Mouse (Mus musculus) neural tube, embryonic 13.5 days (tissue): Measurements from ENCODE around the gene 2810004N23Rik. TPM values are rescaled to one million over a fixed set of nuclear protein-coding genes. Genes with fewer than 3 reads are reported as not detected.
A peak's percentile ranks its signal among the peaks of the same experiment; 100 is the strongest.

ENCODE experiments used
- ATAC-seq: fragments of 200-750 bp; cut with Nextera tagmentation; 2 replicates; pipeline ENCODE4 v1.8.0; 2017; ENCODE audit warnings: low read depth, mild to moderate bottlenecking, moderate TSS enrichment, moderate library complexity
- H3K27ac ChIP-seq: fragments of 300-500 bp; sonication (generic); replicated peaks from 2 replicates; pipeline ENCODE4 v1.5.1; 2015; ENCODE audit warnings: moderate library complexity, mild to moderate bottlenecking, inconsistent platforms
- H3K27me3 ChIP-seq: fragments of 300-500 bp; sonication (generic); 2 replicates; pipeline ENCODE4 v1.6.1; 2015; ENCODE audit warnings: mild to moderate bottlenecking, inconsistent platforms
- H3K36me3 ChIP-seq: fragments of 300-500 bp; sonication (generic); 2 replicates; pipeline ENCODE4 v1.6.1; 2015; ENCODE audit warnings: mild to moderate bottlenecking, inconsistent platforms
- H3K4me1 ChIP-seq: fragments of 300-500 bp; sonication (generic); replicated peaks from 2 replicates; pipeline ENCODE4 v1.6.1; 2015; ENCODE audit warnings: inconsistent platforms
- H3K4me2 ChIP-seq: fragments of 300-500 bp; sonication (generic); 2 replicates; pipeline ENCODE4 v1.6.1; 2015; ENCODE audit warnings: inconsistent platforms, mild to moderate bottlenecking, moderate library complexity
- H3K4me3 ChIP-seq: fragments of 300-500 bp; sonication (generic); 2 replicates; pipeline ENCODE4 v1.5.1; 2015; ENCODE audit warnings: mild to moderate bottlenecking, inconsistent platforms
- H3K9ac ChIP-seq: fragments of 300-500 bp; sonication (generic); 2 replicates; pipeline ENCODE4 v1.6.1; 2015; ENCODE audit warnings: moderate library complexity, mild to moderate bottlenecking, inconsistent platforms
- H3K9me3 ChIP-seq: fragments of 300-500 bp; sonication (generic); 2 replicates; pipeline ENCODE4 v1.6.1; 2016; ENCODE audit warnings: inconsistent platforms
- WGBS: fragments of 180-500 bp; shearing (Covaris S2); methylation state at CpG from one replicate; pipeline ENCODE4 v1.1.7; 2015; 5-methylcytosine and 5-hydroxymethylcytosine counted together
- polyA plus RNA-seq: library from polyadenylated mRNA; unstranded; fragments of >200 nt; fragmentation: Nextera tagmentation; extraction: Ambion mirVana; gene quantifications from 2 replicates; pipeline ENCODE4 v1.2.1, GENCODE M21; 2015

The 2810004N23Rik gene
- polyA plus RNA-seq, 1 experiment from 2014 or later, result 27.2 TPM

DNA sequence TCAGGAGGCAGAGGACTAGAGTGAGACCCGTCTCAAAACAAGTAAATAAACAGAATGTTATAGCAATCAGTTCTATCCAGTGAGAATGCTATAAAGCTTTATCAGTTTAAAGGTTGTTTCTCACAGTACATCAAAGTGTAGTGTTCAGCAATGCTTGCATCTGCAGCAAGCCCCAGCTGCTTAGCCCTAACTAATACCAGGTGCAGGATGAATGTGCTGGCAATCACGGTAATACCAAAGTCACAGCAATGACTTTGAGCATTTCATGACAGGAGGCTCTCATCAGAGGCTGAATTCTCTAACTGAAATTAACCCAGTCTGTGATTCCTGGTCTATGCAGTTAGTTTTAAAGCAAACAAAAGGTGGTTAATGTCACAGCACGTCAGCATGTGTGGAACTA is 29.7 kb upstream of the 2810004N23Rik start:
- H3K9me3 ChIP-seq, result 0 out of 2 replicates have a peak, but pooled peaks cover 7% of the 10 kb centered on the region
- H3K36me3 ChIP-seq, result peaks cover 77% of the 10 kb centered on the region
- no peaks in the 10 kb centered on the region for H3K27me3 ChIP-seq
- no peak overlapping the region for H3K4me3 ChIP-seq
- H3K4me2 ChIP-seq, result no peak overlapping the region
- ATAC-seq, result no peak
- H3K27ac ChIP-seq, result no peak overlapping the region
- peaks cover 34% of the 10 kb centered on the region for H3K4me1 ChIP-seq
- 80% methylated on average over 3 of the region's 3 CpGs for WGBS
- no peak overlapping the region for H3K9ac ChIP-seq

DNA sequence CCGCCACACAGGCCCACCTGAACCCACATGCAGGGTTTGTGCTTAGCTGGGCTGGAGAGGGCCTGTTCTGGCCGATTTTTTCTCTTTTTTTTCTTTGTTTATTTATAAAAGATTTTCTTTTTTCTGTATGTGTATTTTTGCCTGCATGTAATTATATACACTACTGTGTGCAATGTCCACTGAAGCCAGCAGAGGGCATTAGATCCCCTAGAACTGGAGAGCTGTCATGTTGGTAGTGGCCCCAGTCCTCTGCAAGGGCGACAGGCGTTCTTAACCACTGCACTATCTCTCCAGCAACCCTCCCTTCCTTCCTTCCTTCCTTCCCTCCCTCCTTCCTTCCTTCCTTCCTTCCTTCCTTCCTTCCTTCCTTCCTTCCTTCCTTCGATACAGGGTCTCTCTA is 25.5 kb upstream of the 2810004N23Rik start:
- 96% methylated on average over 5 of the region's 5 CpGs for WGBS
- no peak overlapping the region for H3K9ac ChIP-seq

DNA sequence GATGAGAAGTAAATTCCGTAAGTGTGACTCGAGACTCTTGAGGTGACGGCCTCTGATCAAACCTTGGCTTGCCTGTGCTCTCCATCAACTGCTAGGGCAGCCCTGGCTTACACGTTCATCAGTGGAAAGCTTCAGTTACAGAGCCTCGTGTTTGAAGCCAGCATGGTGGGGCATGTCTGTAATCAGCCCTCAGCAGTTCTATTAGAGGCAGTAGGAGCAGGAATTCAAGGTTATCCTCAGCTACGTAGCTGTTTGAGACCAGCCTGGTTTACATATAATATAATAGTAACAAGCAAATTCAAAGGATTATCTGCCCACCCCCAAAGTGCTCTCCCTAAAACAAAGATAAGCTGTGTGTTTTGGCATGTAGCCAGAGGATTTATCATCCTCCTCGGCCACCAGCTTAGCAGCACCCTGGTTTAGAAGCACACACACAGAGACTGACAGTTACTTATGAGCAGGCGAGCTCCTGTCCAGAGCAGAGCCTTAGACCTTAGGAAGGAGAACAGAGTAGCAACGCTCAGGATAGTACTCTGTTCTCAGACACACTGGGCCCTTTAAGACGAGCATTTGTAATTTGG is 16.1 kb upstream of the 2810004N23Rik start:
- 87% methylated on average over 10 of the region's 10 CpGs for WGBS

More for the DNA sequence above, 25.5 kb upstream of the 2810004N23Rik start:
- H3K27me3 ChIP-seq, result no peaks in the 10 kb centered on the region
- no peak overlapping the region for H3K4me2 ChIP-seq
- 0 out of 2 replicates have a peak, but pooled peaks cover 7% of the 10 kb centered on the region for H3K9me3 ChIP-seq
- H3K36me3 ChIP-seq, result peaks cover 92% of the 10 kb centered on the region
- no peak for ATAC-seq
- H3K4me3 ChIP-seq, result no peak overlapping the region
- H3K27ac ChIP-seq, result no peak overlapping the region
- 0 out of 2 replicates have a peak, but pooled peaks cover 3% of the 10 kb centered on the region for H3K4me1 ChIP-seq

GRCm38 (mm10) chr8:124878141-124878540 is 15.2 kb upstream of the 2810004N23Rik start:
- no peak overlapping the region for H3K4me2 ChIP-seq
- no peaks in the 10 kb centered on the region for H3K27me3 ChIP-seq
- H3K36me3 ChIP-seq, result peaks cover 96% of the 10 kb centered on the region
- no peak overlapping the region for H3K9ac ChIP-seq
- no peak overlapping the region for H3K27ac ChIP-seq
- ATAC-seq, result no peak
- WGBS, result 90% methylated on average over 5 of the region's 5 CpGs
- H3K4me1 ChIP-seq, result no peaks in the 10 kb centered on the region
- H3K4me3 ChIP-seq, result no peak overlapping the region
- no peaks in the 10 kb centered on the region for H3K9me3 ChIP-seq

More for the DNA sequence above, 16.1 kb upstream of the 2810004N23Rik start:
- Histone ChIP-seq H3K4me1 (no peaks in the 10 kb centered on the region), H3K36me3 (peaks cover 96% of the 10 kb centered on the region), H3K27me3 (no peaks in the 10 kb centered on the region), H3K27ac (no peak overlapping the region), H3K9me3 (no peaks in the 10 kb centered on the region), H3K4me2 (no peak overlapping the region), H3K9ac (no peak overlapping the region), H3K4me3 (no peak overlapping the region)
- ATAC-seq, result no peak

DNA sequence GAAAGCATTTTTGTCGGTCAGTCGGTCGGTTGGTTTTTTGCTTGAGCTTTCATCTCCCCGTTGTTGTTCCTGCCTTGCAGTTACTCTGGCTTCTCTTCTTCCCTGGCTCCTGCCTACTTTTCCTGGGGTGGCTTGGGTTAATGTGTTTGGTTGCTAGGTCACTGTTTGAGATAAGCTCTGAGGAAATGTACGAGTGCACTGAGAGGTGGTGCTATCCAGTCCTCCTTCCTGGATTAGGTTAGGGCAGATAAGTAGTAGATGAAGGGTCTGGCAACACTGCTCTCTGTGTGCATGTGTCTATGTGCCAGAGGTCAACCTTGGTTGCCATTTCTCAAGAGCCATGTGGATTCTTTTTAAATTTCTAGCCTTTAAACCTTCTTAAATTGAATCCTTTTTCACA is 9.8 kb upstream of the 2810004N23Rik start:
- H3K9me3 ChIP-seq, result no peaks in the 10 kb centered on the region
- 93% methylated on average over 5 of the region's 5 CpGs for WGBS
- ATAC-seq, result no peak
- H3K4me3 ChIP-seq, result no peak overlapping the region
- H3K4me2 ChIP-seq, result no peak overlapping the region
- H3K27me3 ChIP-seq, result no peaks in the 10 kb centered on the region
- no peaks in the 10 kb centered on the region for H3K4me1 ChIP-seq
- H3K36me3 ChIP-seq, result peaks cover 71% of the 10 kb centered on the region
- H3K9ac ChIP-seq, result no peak overlapping the region
- H3K27ac ChIP-seq, result no peak overlapping the region

GRCm38 (mm10) chr8:124872081-124872480 is 9.2 kb upstream of the 2810004N23Rik start:
- no peak overlapping the region for H3K27ac ChIP-seq
- 96% methylated on average over 7 of the region's 7 CpGs for WGBS
- 0 out of 2 replicates have a peak, but pooled peaks cover 3% of the 10 kb centered on the region for H3K4me1 ChIP-seq
- no peak overlapping the region for H3K4me3 ChIP-seq
- no peaks in the 10 kb centered on the region for H3K9me3 ChIP-seq
- H3K36me3 ChIP-seq, result peaks cover 65% of the 10 kb centered on the region
- H3K4me2 ChIP-seq, result no peak overlapping the region
- no peak overlapping the region for H3K9ac ChIP-seq
- no peak for ATAC-seq
- H3K27me3 ChIP-seq, result no peaks in the 10 kb centered on the region

- 94% methylated on average over 7 of the region's 7 CpGs for WGBS
- Histone ChIP-seq H3K27me3 (no peaks in the 10 kb centered on the region), H3K4me3 (no peak overlapping the region), H3K9me3 (no peaks in the 10 kb centered on the region), H3K4me1 (0 out of 2 replicates have a peak, but pooled peaks cover 3% of the 10 kb centered on the region), H3K36me3 (peaks cover 59% of the 10 kb centered on the region), H3K4me2 (no peak overlapping the region), H3K27ac (no peak overlapping the region), H3K9ac (no peak overlapping the region)
- ATAC-seq, result no peak
These were observed 8.6 kb upstream of the 2810004N23Rik start for GRCm38 (mm10) chr8:124871474-124871873.

DNA sequence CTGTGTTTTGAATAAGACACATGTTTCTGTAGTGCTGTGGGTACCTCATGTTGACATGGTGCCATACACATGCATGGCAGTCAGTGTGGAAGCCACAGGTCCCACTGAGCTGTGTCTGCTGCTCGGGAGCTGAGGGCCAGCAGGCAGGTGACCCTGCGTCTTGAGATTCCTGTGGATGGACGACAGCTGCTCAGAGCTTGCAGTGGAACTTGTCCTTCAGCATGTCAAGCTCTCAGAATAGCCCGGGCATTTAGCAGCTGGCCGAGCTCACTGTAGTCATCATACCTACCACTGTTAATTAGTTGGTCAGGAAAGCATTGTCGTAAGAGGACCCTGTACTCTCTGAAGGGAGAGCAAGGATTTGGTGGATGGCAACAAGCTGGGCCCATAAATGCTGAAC is 6.8 kb upstream of the 2810004N23Rik start:
- Histone ChIP-seq H3K9ac (no peak overlapping the region), H3K36me3 (peaks cover 42% of the 10 kb centered on the region), H3K27me3 (no peaks in the 10 kb centered on the region), H3K4me1 (peaks cover 8% of the 10 kb centered on the region), H3K27ac (no peak overlapping the region), H3K9me3 (no peaks in the 10 kb centered on the region), H3K4me2 (no peak overlapping the region), H3K4me3 (no peak overlapping the region)
- no peak for ATAC-seq
- 75% methylated on average over 6 of the region's 6 CpGs for WGBS

GRCm38 (mm10) chr8:124867126-124867525 is 4.2 kb upstream of the 2810004N23Rik start:
- Histone ChIP-seq H3K9me3 (no peaks in the 10 kb centered on the region), H3K9ac (no peak overlapping the region), H3K4me1 (peaks cover 24% of the 10 kb centered on the region), H3K4me2 (no peak overlapping the region), H3K4me3 (no peak overlapping the region), H3K27me3 (no peaks in the 10 kb centered on the region), H3K36me3 (peaks cover 16% of the 10 kb centered on the region), H3K27ac (no peak overlapping the region)
- ATAC-seq, result no peak
- 85% methylated on average over 2 of the region's 2 CpGs for WGBS

DNA sequence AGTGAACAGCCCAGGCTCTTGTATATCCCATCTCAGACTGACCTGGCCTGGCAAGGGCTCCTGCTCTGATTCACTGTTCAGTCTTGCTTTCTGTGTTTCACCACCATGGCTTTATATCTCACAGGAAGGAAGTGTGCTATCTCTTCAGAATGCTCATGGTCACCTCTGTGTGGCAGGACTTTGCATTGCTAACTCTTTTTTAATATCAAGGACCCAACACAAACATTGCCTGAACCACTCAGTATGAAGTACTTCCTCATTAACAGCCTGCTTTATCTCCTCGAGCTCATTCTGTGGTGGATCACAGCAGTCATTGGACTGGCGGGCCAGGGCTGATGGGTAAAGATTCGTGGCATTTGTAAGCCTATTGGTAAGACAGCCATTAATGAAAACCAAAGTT is 3.7 kb upstream of the 2810004N23Rik start:
- peaks cover 28% of the 10 kb centered on the region for H3K4me1 ChIP-seq
- no peak overlapping the region for H3K27ac ChIP-seq
- peaks cover 12% of the 10 kb centered on the region for H3K36me3 ChIP-seq
- no peak overlapping the region for H3K4me2 ChIP-seq
- no peak for ATAC-seq
- no peaks in the 10 kb centered on the region for H3K27me3 ChIP-seq
- no peak overlapping the region for H3K9ac ChIP-seq
- H3K4me3 ChIP-seq, result no peak overlapping the region
- H3K9me3 ChIP-seq, result no peaks in the 10 kb centered on the region
- 86% methylated on average over 3 of the region's 3 CpGs for WGBS

GRCm38 (mm10) chr8:124863729-124864128 is 809 bp upstream of the 2810004N23Rik start:
- Histone ChIP-seq H3K27me3 (no peaks in the 10 kb centered on the region), H3K4me2 (peak overlapping the region; percentile 86), H3K9ac (peak overlapping the region; percentile 93), H3K36me3 (peaks cover 21% of the 10 kb centered on the region), H3K4me3 (peak overlapping the region; percentile 75), H3K9me3 (no peaks in the 10 kb centered on the region), H3K27ac (peak overlapping the region; percentile 92; the same call in 1 of the 2 replicates), H3K4me1 (peaks cover 30% of the 10 kb centered on the region)
- WGBS, result 23% methylated on average over 8 of the region's 8 CpGs
- no peak for ATAC-seq

DNA sequence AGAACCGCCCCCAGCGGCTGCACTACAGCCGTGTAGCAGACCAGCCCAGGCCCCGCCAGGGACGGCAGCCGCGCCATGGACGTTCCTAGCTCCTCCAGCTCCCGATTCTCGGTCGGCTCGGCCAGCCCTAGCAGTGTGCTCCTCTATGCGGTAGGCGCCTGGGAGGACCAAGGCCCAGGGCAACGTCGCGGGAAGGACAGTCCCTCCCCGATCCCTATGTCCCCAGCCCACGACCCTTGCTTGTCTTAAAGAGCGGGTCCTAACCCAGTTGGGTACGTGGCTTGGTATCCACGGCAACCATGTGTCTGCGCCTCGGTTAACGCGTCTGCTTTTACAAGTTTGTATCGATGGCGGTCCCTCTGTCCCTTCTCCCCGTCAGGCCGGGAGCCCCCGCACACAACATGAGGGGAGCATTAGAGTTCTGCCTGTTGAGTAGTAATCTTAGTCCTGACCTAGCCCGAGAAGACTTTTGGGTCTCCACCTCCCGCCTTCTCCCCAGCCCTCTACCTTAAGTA is 300 bp upstream of the 2810004N23Rik start:
- H3K27ac ChIP-seq, result peak overlapping the region; percentile 92
- under 1% methylated on average over 33 of the region's 33 CpGs for WGBS
- H3K9me3 ChIP-seq, result no peaks in the 10 kb centered on the region
- H3K36me3 ChIP-seq, result peaks cover 26% of the 10 kb centered on the region
- H3K4me2 ChIP-seq, result peak overlapping the region; percentile 86
- ATAC-seq, result peak; percentile 92
- peaks cover 30% of the 10 kb centered on the region for H3K4me1 ChIP-seq
- peak overlapping the region; percentile 75 for H3K4me3 ChIP-seq
- H3K27me3 ChIP-seq, result no peaks in the 10 kb centered on the region
- H3K9ac ChIP-seq, result peak overlapping the region; percentile 93

DNA sequence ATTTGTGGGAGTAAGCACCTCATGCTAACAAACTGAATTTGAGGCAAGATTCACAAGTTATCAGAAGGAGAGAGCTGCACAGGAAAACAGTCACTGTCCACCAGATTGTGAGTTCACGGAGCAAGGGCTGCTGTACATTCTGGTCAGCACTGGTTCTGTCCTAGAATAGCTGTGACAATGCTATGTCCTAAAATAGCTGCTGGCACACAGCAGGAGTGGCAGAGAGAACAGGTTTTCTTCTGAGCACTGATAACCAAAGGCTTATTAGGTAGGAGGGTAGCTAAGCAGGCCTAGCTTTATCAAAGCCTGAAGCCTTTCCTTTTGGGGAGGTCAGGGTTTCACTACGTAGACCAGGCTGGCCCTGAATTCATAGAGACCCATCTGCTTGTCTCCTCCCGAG is 2.7 kb downstream of the 2810004N23Rik start:
- peaks cover 5% of the 10 kb centered on the region; the same call in 1 of the 2 replicates for H3K9me3 ChIP-seq
- peaks cover 56% of the 10 kb centered on the region for H3K36me3 ChIP-seq
- no peak overlapping the region for H3K27ac ChIP-seq
- H3K4me2 ChIP-seq, result no peak overlapping the region
- H3K4me3 ChIP-seq, result no peak overlapping the region
- H3K27me3 ChIP-seq, result no peaks in the 10 kb centered on the region
- 95% methylated on average over 3 of the region's 3 CpGs for WGBS
- peaks cover 27% of the 10 kb centered on the region for H3K4me1 ChIP-seq
- ATAC-seq, result no peak
- H3K9ac ChIP-seq, result no peak overlapping the region
